Mouse (Mus musculus): Measurements from ENCODE around the gene Aass. TPM values are rescaled to one million over a fixed set of nuclear protein-coding genes. Genes with fewer than 3 reads are reported as not detected.
"Not testable (repeated sequence)": the region's sequence is repeated elsewhere in the genome, so short reads cannot be mapped to it uniquely, and the experiment has no call there.

Aass gene
- polyA plus RNA-seq (2014; fragmentation: Nextera tagmentation; extraction: Ambion mirVana), result 0.60 and 0.74 TPM in 2 replicates

DNA sequence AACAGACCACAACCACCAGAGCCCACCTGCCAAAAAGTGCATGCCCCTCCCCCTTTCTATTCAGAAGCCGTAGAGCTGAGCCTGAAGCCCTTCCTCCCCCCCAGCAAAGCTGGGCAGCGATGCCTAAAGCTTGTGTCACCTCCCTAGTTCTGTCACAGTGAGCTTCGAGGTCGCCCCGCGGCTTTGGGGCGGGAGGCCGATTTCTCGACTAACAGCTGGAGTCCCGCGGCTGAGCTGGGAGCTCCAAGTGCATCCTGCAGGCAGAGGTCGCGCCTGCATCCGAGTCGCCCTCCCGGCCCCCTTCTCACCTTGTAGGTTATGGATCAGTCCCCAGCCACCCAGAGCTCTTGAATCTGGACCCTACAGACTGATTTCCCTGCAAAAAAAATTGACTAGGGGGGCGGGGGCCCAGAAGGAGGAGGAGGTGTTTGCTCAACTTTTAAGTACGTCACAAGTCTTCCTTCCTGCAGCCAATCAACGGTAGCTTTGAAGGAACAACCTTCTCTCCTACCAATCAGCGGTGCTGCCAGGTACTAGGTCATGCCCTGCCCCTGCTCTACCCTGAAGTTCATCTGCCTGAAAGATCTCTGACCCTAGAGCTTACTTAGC is at the start of gene Aass:
Aass (minus strand) TSS at position 414 of the 609 bp plus-strand sequence.
- peak within 1 kb of the TSS; percentile 71 for H3K4me2 ChIP-seq (replicated peaks)
- H3K27ac ChIP-seq, result no peak within 1 kb of the TSS
- DNase-seq (ENCODE audit: low spot score) (no peak), ATAC-seq (ENCODE audit: low FRiP score) (peak; percentile 77)
- H3K36me3 ChIP-seq (replicated peaks; ENCODE audit: control insufficient read depth, insufficient read depth), result no peaks in the 10 kb centered on the region
- H3K4me1 ChIP-seq (replicated peaks; ENCODE audit: control insufficient read depth, insufficient read depth, low read length), result no peaks in the 10 kb centered on the region
- 1% methylated on average over 20 of the region's 20 CpGs for WGBS
- H3K9me3 ChIP-seq (ENCODE audit: control insufficient read depth, low read length), result no peaks in the 10 kb centered on the region
- peak within 1 kb of the TSS; percentile 9; the same call in 1 of the 2 replicates for H3K9ac ChIP-seq
- H3K4me3 ChIP-seq (replicated peaks; ENCODE audit: low read length), result peak within 1 kb of the TSS; percentile 36
- 0 out of 2 replicates have a peak, but pooled peaks cover 6% of the 10 kb centered on the region for H3K27me3 ChIP-seq (ENCODE audit: control insufficient read depth, insufficient read depth, low read length)

DNA sequence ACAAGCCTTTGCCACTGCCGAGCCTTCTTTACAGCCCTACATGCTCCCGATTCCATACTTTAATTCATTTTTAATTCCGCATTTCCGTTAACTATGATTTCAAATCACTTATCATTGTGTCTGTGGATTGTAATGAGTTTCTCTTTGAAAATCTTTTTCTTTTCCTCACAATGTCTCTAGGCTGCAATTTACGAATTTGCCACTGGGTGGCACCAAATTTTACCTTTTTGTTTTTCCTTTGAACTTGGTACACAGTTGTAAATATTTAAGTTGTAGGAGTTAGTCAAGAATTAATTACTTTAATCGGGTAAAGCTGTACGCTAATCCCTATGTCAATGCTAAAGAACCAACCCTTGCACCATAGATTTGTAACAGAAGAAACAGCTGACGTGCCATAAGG is 47.3 kb upstream of the Aass start:
- 21% methylated on average over 8 of the region's 8 CpGs for WGBS
- H3K36me3 ChIP-seq (replicated peaks; ENCODE audit: control insufficient read depth, insufficient read depth), result no peaks in the 10 kb centered on the region
- ATAC-seq (ENCODE audit: low FRiP score) (no peak; the same call in 1 of the 2 replicates), DNase-seq (ENCODE audit: low spot score) (peak; percentile 84)
- no peak overlapping the region for H3K9ac ChIP-seq
- H3K27me3 ChIP-seq (ENCODE audit: control insufficient read depth, insufficient read depth, low read length), result no peaks in the 10 kb centered on the region
- H3K9me3 ChIP-seq (ENCODE audit: control insufficient read depth, low read length), result no peaks in the 10 kb centered on the region
- H3K27ac ChIP-seq, result no peak overlapping the region
- no peak overlapping the region; the same call in 1 of the 2 replicates for H3K4me2 ChIP-seq (replicated peaks)
- no peaks in the 10 kb centered on the region for H3K4me1 ChIP-seq (replicated peaks; ENCODE audit: control insufficient read depth, insufficient read depth, low read length)
- no peak overlapping the region for H3K4me3 ChIP-seq (replicated peaks; ENCODE audit: low read length)

DNA sequence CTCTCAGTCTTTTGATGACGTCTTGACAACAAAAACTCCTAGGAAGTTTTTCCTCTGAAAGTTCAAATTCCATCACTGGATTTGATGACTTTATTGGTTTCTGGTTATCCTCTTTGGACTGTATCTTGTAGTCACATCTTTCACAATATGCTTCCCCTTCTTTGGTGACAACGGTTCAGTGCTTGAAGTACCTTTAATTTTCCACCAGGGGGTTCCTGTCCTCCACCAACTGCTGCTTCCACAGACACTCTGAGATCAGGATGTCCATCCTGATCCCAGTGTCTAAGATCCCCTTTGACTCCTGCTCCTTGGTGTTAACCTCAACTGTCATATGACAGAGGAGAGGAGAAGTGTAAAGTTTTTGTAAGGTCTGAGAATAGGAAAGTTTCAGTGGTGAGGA is 31.0 kb upstream of the Aass start:
- DNase-seq (ENCODE audit: low spot score); H3K4me1 ChIP-seq (replicated peaks; ENCODE audit: control insufficient read depth, insufficient read depth, low read length); H3K4me3 ChIP-seq (replicated peaks; ENCODE audit: low read length); H3K36me3 ChIP-seq (replicated peaks; ENCODE audit: control insufficient read depth, insufficient read depth); H3K27ac ChIP-seq; H3K9ac ChIP-seq; ATAC-seq (ENCODE audit: low FRiP score); H3K4me2 ChIP-seq (replicated peaks); H3K9me3 ChIP-seq (ENCODE audit: control insufficient read depth, low read length); H3K27me3 ChIP-seq (ENCODE audit: control insufficient read depth, insufficient read depth, low read length): not testable (repeated sequence)
- WGBS, result 67% methylated on average over 1 of the region's 2 CpGs

DNA sequence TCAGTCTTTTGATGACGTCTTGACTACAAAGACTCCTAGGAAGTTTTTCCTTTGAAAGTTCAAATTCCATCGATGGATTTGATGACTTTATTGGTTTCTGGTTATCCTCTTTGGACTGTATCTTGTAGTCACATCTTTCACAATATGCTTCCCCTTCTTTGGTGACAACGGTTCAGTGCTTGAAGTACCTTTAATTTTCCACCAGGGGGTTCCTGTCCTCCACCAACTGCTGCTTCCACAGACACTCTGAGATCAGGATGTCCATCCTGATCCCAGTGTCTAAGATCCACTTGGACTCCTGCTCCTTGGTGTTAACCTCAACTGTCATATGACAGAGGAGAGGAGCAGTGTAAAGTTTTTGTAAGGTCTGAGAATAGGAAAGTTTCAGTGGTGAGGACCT is 23.6 kb upstream of the Aass start:
- not testable (repeated sequence) for H3K27me3 ChIP-seq (ENCODE audit: control insufficient read depth, insufficient read depth, low read length); H3K27ac ChIP-seq; H3K4me2 ChIP-seq (replicated peaks); DNase-seq (ENCODE audit: low spot score); H3K4me3 ChIP-seq (replicated peaks; ENCODE audit: low read length); H3K36me3 ChIP-seq (replicated peaks; ENCODE audit: control insufficient read depth, insufficient read depth); H3K9me3 ChIP-seq (ENCODE audit: control insufficient read depth, low read length); H3K9ac ChIP-seq; ATAC-seq (ENCODE audit: low FRiP score); H3K4me1 ChIP-seq (replicated peaks; ENCODE audit: control insufficient read depth, insufficient read depth, low read length)
- WGBS, result 80% methylated on average over 2 of the region's 3 CpGs

GRCm38 (mm10) chr6:23153112-23153511 is 20.3 kb upstream of the Aass start:
- H3K27me3 ChIP-seq (ENCODE audit: control insufficient read depth, insufficient read depth, low read length), result no peaks in the 10 kb centered on the region
- DNase-seq (ENCODE audit: low spot score) (no peak), ATAC-seq (ENCODE audit: low FRiP score) (no peak)
- no peak overlapping the region for H3K4me3 ChIP-seq (replicated peaks; ENCODE audit: low read length)
- H3K4me1 ChIP-seq (replicated peaks; ENCODE audit: control insufficient read depth, insufficient read depth, low read length), result no peaks in the 10 kb centered on the region
- H3K9me3 ChIP-seq (ENCODE audit: control insufficient read depth, low read length), result no peaks in the 10 kb centered on the region
- H3K9ac ChIP-seq, result no peak overlapping the region
- H3K36me3 ChIP-seq (replicated peaks; ENCODE audit: control insufficient read depth, insufficient read depth), result no peaks in the 10 kb centered on the region
- no peak overlapping the region for H3K27ac ChIP-seq
- 92% methylated on average over 2 of the region's 2 CpGs for WGBS
- no peak overlapping the region for H3K4me2 ChIP-seq (replicated peaks)

DNA sequence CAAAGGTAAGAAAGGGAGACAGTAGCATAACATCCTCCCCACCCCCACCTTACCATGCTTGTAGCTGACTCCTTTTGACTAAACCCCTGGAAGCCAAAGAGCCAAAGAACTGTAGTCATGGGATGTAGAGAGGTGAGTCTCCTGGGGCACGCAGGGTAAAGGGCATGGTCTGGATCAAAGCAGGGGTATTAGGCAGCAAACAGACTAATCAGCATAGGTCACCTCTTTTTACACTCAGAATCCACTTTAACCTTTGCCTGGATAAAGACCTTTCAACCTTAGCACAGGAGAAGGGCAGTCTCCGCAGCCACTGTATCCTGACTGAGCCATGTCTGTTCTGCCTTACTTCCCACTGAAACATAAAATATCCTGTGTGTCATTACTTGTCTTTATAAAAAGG is 14.4 kb upstream of the Aass start:
- WGBS, result 84% methylated on average over 2 of the region's 2 CpGs

GRCm38 (mm10) chr6:23143980-23144379 is 11.2 kb upstream of the Aass start:
- Histone ChIP-seq H3K4me3 (replicated peaks; ENCODE audit: low read length) (no peak overlapping the region), H3K4me2 (replicated peaks) (no peak overlapping the region), H3K9ac (no peak overlapping the region), H3K27ac (no peak overlapping the region), H3K36me3 (replicated peaks; ENCODE audit: control insufficient read depth, insufficient read depth) (no peaks in the 10 kb centered on the region), H3K4me1 (replicated peaks; ENCODE audit: control insufficient read depth, insufficient read depth, low read length) (no peaks in the 10 kb centered on the region), H3K9me3 (ENCODE audit: control insufficient read depth, low read length) (no peaks in the 10 kb centered on the region), H3K27me3 (ENCODE audit: control insufficient read depth, insufficient read depth, low read length) (no peaks in the 10 kb centered on the region)
- no peak for ATAC-seq (ENCODE audit: low FRiP score)
- no peak for DNase-seq (ENCODE audit: low spot score)

More for the DNA sequence above, 14.4 kb upstream of the Aass start:
- no peaks in the 10 kb centered on the region for H3K4me1 ChIP-seq (replicated peaks; ENCODE audit: control insufficient read depth, insufficient read depth, low read length)
- no peaks in the 10 kb centered on the region for H3K27me3 ChIP-seq (ENCODE audit: control insufficient read depth, insufficient read depth, low read length)
- H3K4me2 ChIP-seq (replicated peaks), result no peak overlapping the region
- no peak overlapping the region for H3K4me3 ChIP-seq (replicated peaks; ENCODE audit: low read length)
- no peaks in the 10 kb centered on the region for H3K9me3 ChIP-seq (ENCODE audit: control insufficient read depth, low read length)
- no peak overlapping the region for H3K9ac ChIP-seq
- H3K36me3 ChIP-seq (replicated peaks; ENCODE audit: control insufficient read depth, insufficient read depth), result no peaks in the 10 kb centered on the region
- H3K27ac ChIP-seq, result no peak overlapping the region
- DNase-seq (ENCODE audit: low spot score) (no peak), ATAC-seq (ENCODE audit: low FRiP score) (no peak)

DNA sequence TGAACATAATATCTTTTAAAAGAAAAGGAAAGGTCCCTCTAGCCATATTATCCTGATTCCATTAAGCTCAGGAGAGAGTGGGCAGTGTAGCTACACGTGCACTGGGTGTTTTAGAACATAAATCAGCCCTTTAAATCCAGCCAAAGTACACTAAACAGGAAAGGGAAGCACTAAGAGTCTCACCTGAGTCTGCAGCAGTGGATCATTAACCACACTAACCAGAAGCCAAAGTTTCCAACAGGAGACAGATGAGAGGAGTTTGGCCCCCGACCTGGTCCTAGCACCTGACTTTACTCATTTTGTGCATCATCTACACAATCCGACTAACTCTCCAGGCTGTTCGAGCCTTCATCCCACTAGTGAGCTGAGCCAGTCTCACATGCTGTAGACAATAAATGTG is 1.8 kb downstream of the Aass start:
- no peaks in the 10 kb centered on the region for H3K36me3 ChIP-seq (replicated peaks; ENCODE audit: control insufficient read depth, insufficient read depth)
- H3K4me2 ChIP-seq (replicated peaks), result no peak overlapping the region
- no peak overlapping the region for H3K27ac ChIP-seq
- H3K4me1 ChIP-seq (replicated peaks; ENCODE audit: control insufficient read depth, insufficient read depth, low read length), result no peaks in the 10 kb centered on the region
- no peaks in the 10 kb centered on the region for H3K9me3 ChIP-seq (ENCODE audit: control insufficient read depth, low read length)
- 0 out of 2 replicates have a peak, but pooled peaks cover 6% of the 10 kb centered on the region for H3K27me3 ChIP-seq (ENCODE audit: control insufficient read depth, insufficient read depth, low read length)
- DNase-seq (ENCODE audit: low spot score), result no peak
- no peak overlapping the region for H3K4me3 ChIP-seq (replicated peaks; ENCODE audit: low read length)
- ATAC-seq (ENCODE audit: low FRiP score), result no peak
- WGBS, result 80% methylated on average over 4 of the region's 4 CpGs
- H3K9ac ChIP-seq, result no peak overlapping the region

DNA sequence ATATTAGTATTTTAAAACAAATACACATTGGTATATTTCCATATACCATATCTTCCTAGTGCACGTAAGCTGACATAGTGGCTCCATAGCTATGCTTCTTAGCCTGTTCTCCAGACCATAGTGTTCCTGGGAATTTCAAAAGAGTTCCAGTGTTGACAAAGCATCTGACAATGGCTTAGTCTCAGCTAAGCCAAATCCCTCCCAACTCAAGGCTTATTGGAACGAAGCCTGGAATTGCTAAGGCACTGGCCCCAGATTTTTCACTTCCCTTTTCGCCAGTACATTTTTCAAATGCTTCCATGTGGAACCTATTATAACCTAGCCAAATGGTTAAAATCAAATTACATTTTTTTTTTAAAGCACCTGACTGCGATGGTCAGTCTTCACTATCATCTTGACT is 3.6 kb downstream of the Aass start:
- H3K9ac ChIP-seq, result no peak overlapping the region
- no peaks in the 10 kb centered on the region for H3K9me3 ChIP-seq (ENCODE audit: control insufficient read depth, low read length)
- no peaks in the 10 kb centered on the region for H3K36me3 ChIP-seq (replicated peaks; ENCODE audit: control insufficient read depth, insufficient read depth)
- 76% methylated on average over 4 of the region's 4 CpGs for WGBS
- H3K27me3 ChIP-seq (ENCODE audit: control insufficient read depth, insufficient read depth, low read length), result 0 out of 2 replicates have a peak, but pooled peaks cover 6% of the 10 kb centered on the region
- no peaks in the 10 kb centered on the region for H3K4me1 ChIP-seq (replicated peaks; ENCODE audit: control insufficient read depth, insufficient read depth, low read length)
- H3K27ac ChIP-seq, result no peak overlapping the region
- H3K4me2 ChIP-seq (replicated peaks), result no peak overlapping the region
- H3K4me3 ChIP-seq (replicated peaks; ENCODE audit: low read length), result no peak overlapping the region
- ATAC-seq (ENCODE audit: low FRiP score) (no peak; the same call in 1 of the 2 replicates), DNase-seq (ENCODE audit: low spot score) (no peak)

DNA sequence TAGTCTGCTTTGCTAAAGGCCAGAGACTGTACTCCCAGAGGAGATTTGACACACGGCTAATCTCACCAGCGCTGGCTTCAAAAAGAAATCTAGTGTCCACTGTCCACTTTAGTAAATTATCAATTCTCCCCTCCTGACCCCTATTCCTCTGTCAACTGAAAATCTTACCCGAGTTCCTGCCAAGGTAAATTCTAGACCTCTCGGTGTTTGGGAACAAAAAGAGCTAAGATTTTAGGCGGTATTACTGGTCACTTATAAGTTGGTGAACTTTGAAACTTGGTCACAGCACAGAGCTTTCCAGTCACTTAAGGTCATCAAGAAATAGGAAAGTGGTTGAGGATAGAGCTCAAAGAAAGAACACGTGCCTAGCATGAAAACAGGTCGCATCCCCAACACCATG is 6.1 kb downstream of the Aass start:
- Histone ChIP-seq H3K27me3 (ENCODE audit: control insufficient read depth, insufficient read depth, low read length) (no peaks in the 10 kb centered on the region), H3K9ac (no peak overlapping the region), H3K4me1 (replicated peaks; ENCODE audit: control insufficient read depth, insufficient read depth, low read length) (no peaks in the 10 kb centered on the region), H3K4me2 (replicated peaks) (no peak overlapping the region), H3K27ac (no peak overlapping the region), H3K9me3 (ENCODE audit: control insufficient read depth, low read length) (no peaks in the 10 kb centered on the region), H3K36me3 (replicated peaks; ENCODE audit: control insufficient read depth, insufficient read depth) (no peaks in the 10 kb centered on the region), H3K4me3 (replicated peaks; ENCODE audit: low read length) (no peak overlapping the region)
- 87% methylated on average over 7 of the region's 7 CpGs for WGBS
- ATAC-seq (ENCODE audit: low FRiP score), result no peak
- DNase-seq (ENCODE audit: low spot score), result no peak
